Mouse (Mus musculus) ES-E14 (cell line): ENCODE results near the gene Capzb. TPM values are rescaled to one million over a fixed set of nuclear protein-coding genes. Genes with fewer than 3 reads are reported as not detected.

Experiments
- DNase-seq: peaks from one replicate; pipeline ENCODE4 v3.0.0-alpha.2; 2013; ENCODE audit warnings: low read depth, low spot score
- H3K27ac ChIP-seq: 2 replicates; pipeline ENCODE4 v1.5.1; 2012; ENCODE audit warnings: low read depth, mild to moderate bottlenecking, low read length, moderate library complexity, mixed read lengths; ENCODE audit not compliant: poor library complexity, insufficient read depth, severe bottlenecking
- H3K36me3 ChIP-seq: 2 replicates; pipeline ENCODE4 v1.6.1; 2012; ENCODE audit warnings: mild to moderate bottlenecking, low read length, moderate library complexity, mixed read lengths; ENCODE audit not compliant: control insufficient read depth, poor library complexity, insufficient read depth, severe bottlenecking
- H3K4me1 ChIP-seq, 2 experiments: fragments of 150-350 bp in 1 of 2; sonication (generic) in 1 of 2; 2 replicates each; pipeline ENCODE4 v1.6.1; 2012; ENCODE audit warnings: low read length in 2 of 2, mild to moderate bottlenecking in 1 of 2, mixed read lengths in 1 of 2; ENCODE audit not compliant: control insufficient read depth in 2 of 2, insufficient read depth in 2 of 2, poor library complexity in 1 of 2
- H3K4me3 ChIP-seq, 2 experiments: fragments of 150-350 bp in 1 of 2; sonication (generic) in 1 of 2; 2 replicates each; pipeline ENCODE4 v1.5.1; 2012; ENCODE audit warnings: low read length in 2 of 2, low read depth in 1 of 2, mild to moderate bottlenecking in 1 of 2, mixed read lengths in 1 of 2; ENCODE audit not compliant: insufficient read depth in 1 of 2, poor library complexity in 1 of 2, severe bottlenecking in 1 of 2
- H3K9ac ChIP-seq: 2 replicates; pipeline ENCODE4 v1.6.1; 2012; ENCODE audit warnings: low read depth, mild to moderate bottlenecking, low read length, mixed read lengths; ENCODE audit not compliant: poor library complexity, insufficient read depth, severe bottlenecking
- H3K9me3 ChIP-seq: fragments of 150-350 bp; sonication (generic); 2 replicates; pipeline ENCODE4 v1.6.1; 2012; ENCODE audit warnings: low read depth, mild to moderate bottlenecking, low read length; ENCODE audit not compliant: control insufficient read depth, insufficient read depth
- CHD2 ChIP-seq: IDR thresholded peaks from 2 replicates; pipeline ENCODE4 v1.6.1; 2014; ENCODE audit warnings: mild to moderate bottlenecking, low read depth, low read length, inconsistent platforms
- HCFC1 ChIP-seq: IDR thresholded peaks from 2 replicates; pipeline ENCODE4 v1.6.1; 2012; ENCODE audit warnings: low read length, inconsistent platforms, borderline replicate concordance; ENCODE audit not compliant: insufficient read depth
- MAFK ChIP-seq: IDR thresholded peaks from 2 replicates; pipeline ENCODE4 v1.6.1; 2014; ENCODE audit warnings: mild to moderate bottlenecking, low read depth, low read length, inconsistent platforms; ENCODE audit not compliant: insufficient read depth
- ZC3H11A ChIP-seq: IDR thresholded peaks from 2 replicates; pipeline ENCODE4 v1.6.1; 2012; ENCODE audit warnings: low read depth, mild to moderate bottlenecking, inconsistent platforms, low read length, borderline replicate concordance
- ZNF384 ChIP-seq: IDR thresholded peaks from 2 replicates; pipeline ENCODE4 v1.6.1; 2012; ENCODE audit warnings: low read depth, low read length, inconsistent platforms
- in situ Hi-C, 2 experiments: fragments of 600-800 bp; cut with MboI; formaldehyde crosslinking; loops; one replicate each; pipeline ENCODE4 v1.15.1; 2025; ENCODE audit warnings: low sequenced_read_pairs in 2 of 2, inconsistent platforms in 1 of 2; ENCODE audit not compliant: unreplicated experiment in 2 of 2
- total RNA-seq: library from RNA; depleted of rRNA; stranded (reverse); fragments of 300-350 nt; gene quantifications from 2 replicates; pipeline ENCODE4 v1.2.3, GENCODE M21; 2012

The Capzb gene
- total RNA-seq, 1 experiment: 111 TPM

DNA sequence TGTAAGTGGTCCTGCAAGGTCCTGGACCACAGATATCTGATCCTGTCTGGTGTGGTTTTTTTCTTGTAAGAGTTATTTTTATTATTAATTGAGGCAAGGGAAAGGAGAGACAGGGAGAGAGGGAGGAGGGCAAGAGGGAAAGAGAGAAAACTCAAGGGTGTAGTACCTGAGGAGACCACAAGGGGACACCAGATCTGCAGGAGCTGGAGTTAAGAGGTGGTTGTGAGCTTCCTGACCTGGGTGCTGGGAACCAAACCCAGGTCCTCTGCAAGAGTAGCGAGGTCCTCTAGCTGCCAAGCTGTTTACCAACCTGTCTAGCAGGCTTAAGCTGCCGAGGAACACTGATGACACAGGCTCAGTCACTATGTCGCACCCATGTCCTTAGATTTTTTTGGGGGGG lies 14.8 kb upstream of the Capzb start:
- 0 out of 4 replicates have a peak, but pooled peaks cover 0 to 3% of the 10 kb centered on the region in 2 experiments for H3K4me1 ChIP-seq
- in situ Hi-C loops: no loop called here
- H3K27ac ChIP-seq: no peak overlapping the region
- TF ChIP-seq CHD2 (no peak), ZNF384 (no peak), MAFK (no peak), HCFC1 (no peak), ZC3H11A (no peak)
- H3K9ac ChIP-seq: no peak overlapping the region
- no peaks in the 10 kb centered on the region for H3K9me3 ChIP-seq
- peak; percentile 43 for DNase-seq
- H3K4me3 ChIP-seq: no peak overlapping the region
- no peaks in the 10 kb centered on the region for H3K36me3 ChIP-seq

DNA sequence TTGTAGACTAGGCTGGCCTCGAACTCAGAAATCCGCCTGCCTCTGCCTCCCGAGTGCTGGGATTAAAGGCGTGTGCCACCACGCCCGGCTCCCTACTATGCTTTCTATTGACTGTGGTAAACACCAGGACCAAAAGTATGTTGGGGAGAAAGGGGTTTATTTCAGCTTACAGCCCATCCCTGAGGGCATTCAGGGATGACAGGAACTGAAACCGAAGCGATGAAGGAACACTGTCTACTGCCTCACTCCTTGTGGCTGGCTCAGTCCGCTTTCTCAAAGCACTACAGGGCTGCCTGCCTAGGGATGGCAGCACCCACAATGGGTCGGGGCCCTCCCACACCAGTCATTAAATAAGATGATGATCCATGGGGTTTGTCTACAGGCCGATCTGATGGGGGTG lies 14.3 kb upstream of the Capzb start:
- H3K9ac ChIP-seq: no peak overlapping the region
- H3K27ac ChIP-seq: no peak overlapping the region
- H3K36me3 ChIP-seq: no peaks in the 10 kb centered on the region
- H3K4me3 ChIP-seq: no peak overlapping the region
- no peaks in the 10 kb centered on the region for H3K9me3 ChIP-seq
- no peak for DNase-seq
- in situ Hi-C loops: no loop called here
- TF ChIP-seq CHD2 (no peak), ZNF384 (no peak), HCFC1 (no peak), MAFK (no peak), ZC3H11A (no peak)
- 0 out of 4 replicates have a peak, but pooled peaks cover 0 to 3% of the 10 kb centered on the region in 2 experiments for H3K4me1 ChIP-seq

DNA sequence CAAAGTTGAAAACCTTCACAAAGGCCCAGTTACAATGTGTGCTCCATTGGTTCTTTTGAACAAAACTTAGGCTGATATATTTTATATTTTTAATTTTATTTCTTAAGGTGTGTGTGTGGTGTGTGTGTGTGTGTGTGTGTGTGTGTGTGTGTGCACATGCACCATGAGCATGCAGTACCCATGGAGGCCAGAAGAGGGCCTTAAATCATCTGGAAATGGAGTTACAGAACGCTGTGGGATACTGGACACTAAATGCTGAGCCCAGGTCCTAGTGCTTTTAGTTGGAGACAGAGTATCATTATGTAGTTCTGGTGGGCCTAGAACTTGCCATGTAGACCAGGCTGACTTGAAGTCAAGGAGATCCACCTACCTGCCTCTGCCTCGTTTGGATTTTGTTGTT lies 13.5 kb upstream of the Capzb start:
- Histone ChIP-seq H3K27ac (no peak overlapping the region), H3K9ac (no peak overlapping the region), H3K36me3 (no peaks in the 10 kb centered on the region), H3K4me1 (0 out of 4 replicates have a peak, but pooled peaks cover 0 to 3% of the 10 kb centered on the region in 2 experiments), H3K4me3 (no peak overlapping the region), H3K9me3 (no peaks in the 10 kb centered on the region)
- in situ Hi-C loops: no loop called here
- no peak for DNase-seq
- TF ChIP-seq ZC3H11A (no peak), CHD2 (no peak), HCFC1 (no peak), ZNF384 (no peak), MAFK (no peak)

GRCm38 (mm10) chr4:139179731-139180625 lies 12.7 kb upstream of the Capzb start:
- Histone ChIP-seq H3K27ac (no peak overlapping the region), H3K4me3 (no peak overlapping the region), H3K9ac (no peak overlapping the region), H3K36me3 (no peaks in the 10 kb centered on the region), H3K9me3 (no peaks in the 10 kb centered on the region), H3K4me1 (0 out of 4 replicates have a peak, but pooled peaks cover 0 to 3% of the 10 kb centered on the region in 2 experiments)
- in situ Hi-C loops: no loop called here
- no peak for DNase-seq
- TF ChIP-seq MAFK: no peak
- no peak for TF ChIP-seq ZNF384
- no peak for TF ChIP-seq ZC3H11A
- no peak for TF ChIP-seq CHD2
- TF ChIP-seq HCFC1: no peak
